Mouse (Mus musculus) induced T-regulatory cell, adult 2 months (primary cell): ENCODE measurements around the gene Serinc2.

ENCODE experiments used
- DNase-seq: peaks from one replicate; pipeline ENCODE4 v3.0.0-alpha.2; 2012; ENCODE audit warnings: low read depth

Serinc2 gene

DNA sequence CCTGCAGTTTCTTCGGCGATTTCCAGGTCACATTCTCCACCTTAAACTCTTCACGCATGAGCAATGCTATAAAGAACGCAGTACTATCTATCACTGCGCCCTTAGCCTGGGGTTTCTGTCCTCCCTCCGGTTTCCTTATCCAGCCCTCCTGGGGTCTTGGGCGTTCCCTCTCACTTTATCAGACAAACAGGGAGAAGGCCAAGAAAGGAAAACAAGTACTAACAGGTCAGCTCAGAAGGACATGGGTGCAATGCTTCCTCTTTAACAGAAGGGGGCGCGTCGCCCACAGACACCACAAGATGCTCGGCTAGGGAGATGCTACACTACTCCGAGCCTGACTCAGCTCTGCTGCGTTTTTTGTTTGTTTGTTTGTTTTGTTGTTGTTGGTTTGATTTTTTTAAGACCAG is 18.1 kb upstream of the Serinc2 start:
- DNase-seq, result peak; percentile 70

DNA sequence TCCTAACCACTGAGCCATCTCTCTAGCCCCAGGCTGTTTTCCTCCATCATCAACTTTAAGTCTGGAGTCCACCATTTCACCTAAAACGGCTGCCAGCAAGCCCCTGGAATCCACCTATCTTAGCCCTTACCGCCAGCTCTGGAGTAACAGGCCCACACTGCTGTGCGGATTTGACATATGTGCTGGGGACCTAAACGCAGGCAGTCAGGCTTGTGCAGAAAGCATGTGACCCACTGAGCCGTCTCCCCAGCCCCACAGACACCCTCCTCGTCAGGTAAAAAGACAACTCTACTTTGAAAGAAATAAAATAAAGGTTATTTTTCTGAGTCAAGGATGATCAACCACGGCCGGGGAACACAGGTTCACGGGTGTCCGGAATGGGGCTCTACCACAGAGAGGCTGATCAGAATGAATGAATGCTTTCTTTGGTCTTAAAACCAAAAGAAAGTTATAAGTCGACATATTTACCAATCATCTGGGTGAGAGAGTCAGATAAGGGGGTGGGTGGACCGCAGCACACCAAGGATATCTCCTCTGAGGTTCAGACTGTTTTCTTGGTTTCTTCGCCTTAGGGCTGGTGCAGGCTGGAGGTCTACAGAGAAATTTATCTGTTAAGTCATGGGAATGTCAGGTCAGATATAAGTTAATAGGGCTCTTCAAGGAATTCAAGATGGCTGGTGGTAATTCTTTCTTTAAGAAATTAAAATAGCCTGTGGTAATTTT is 17.4 kb upstream of the Serinc2 start:
- no peak for DNase-seq

- no peak for DNase-seq
Observed at GRCm38 (mm10) chr4:130295047-130295745, 16.2 kb upstream of the Serinc2 start.

- DNase-seq, result no peak
Observed at GRCm38 (mm10) chr4:130294513-130294912, 15.5 kb upstream of the Serinc2 start.

DNA sequence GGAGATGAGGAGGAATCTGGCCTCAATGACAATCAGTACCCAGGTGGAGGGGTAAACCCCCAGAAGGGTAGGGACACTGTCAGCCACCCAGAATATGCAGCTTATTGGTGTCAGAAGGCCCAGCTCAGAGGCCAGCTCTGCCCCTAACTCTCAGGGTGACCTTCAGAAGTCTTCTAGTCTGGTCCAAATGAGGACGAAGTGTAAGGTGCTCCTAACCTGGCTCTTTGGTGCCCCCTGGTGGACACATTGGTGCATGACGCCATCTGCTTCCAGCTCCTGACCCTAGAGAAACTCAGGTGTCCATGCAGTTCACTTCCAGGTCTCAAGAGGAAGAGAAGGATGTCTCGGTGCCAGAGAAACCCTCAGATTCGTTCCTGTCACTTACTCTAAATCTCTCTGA is 13.3 kb upstream of the Serinc2 start:
- DNase-seq, result peak; percentile 83

GRCm38 (mm10) chr4:130289824-130290223 is 10.8 kb upstream of the Serinc2 start:
- DNase-seq, result no peak

GRCm38 (mm10) chr4:130286531-130286930 is 7.5 kb upstream of the Serinc2 start:
- no peak for DNase-seq

DNA sequence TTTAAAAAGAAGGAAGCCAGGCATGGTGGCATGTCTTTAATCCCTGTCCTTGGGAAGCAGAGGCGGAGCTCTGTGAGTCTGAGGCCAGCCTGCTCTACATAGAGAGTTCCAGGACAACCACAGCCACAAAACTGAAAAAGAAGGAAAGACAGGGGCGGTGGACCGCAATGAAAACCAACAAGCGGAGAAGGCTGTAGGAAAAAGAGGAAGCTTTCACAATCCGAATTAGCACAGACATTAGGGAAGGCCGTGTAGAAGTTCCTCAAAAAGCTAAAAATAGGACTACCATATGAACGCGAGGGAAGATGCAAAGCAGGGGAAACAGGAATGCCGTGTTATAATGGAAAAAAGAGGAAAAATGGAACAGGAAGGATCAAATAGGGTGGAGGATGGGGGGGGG is 4.8 kb upstream of the Serinc2 start:
- no peak for DNase-seq

DNA sequence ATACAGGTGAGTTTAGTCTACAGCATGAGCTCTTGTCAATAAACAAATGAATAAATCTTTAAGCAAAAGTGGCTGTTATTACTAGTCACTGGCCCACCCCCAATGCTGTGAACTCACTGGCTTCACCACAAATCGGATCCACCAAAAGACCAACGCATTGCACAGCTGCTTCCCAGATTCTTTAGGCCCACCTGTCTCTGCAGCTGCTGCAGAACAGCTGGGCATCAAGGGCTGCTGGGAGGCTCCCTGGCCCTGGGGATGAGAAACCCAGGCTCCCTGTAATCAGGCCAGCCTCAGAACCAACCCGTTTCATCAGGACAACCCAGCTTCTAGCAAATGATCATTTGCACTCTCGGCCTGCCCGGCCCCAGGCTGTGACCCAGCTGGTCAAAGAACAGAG is 3.9 kb upstream of the Serinc2 start:
- DNase-seq, result no peak

- no peak for DNase-seq
Observed at GRCm38 (mm10) chr4:130276573-130277176, 2.3 kb downstream of the Serinc2 start.

DNA sequence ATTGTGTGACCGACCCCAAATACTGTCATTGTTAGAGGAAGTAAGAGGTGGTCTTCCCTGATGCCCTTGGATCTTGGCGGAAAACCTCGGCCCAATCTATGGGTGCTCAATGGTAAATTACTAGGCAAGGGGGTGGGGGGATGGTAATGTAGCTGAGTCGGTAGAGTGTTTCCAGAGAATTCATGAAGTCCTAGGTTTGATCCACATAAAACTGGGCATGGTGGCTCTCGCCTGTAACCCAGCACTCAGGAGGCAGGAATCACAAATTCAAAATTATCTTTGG is 3.2 kb downstream of the Serinc2 start:
- no peak for DNase-seq

DNA sequence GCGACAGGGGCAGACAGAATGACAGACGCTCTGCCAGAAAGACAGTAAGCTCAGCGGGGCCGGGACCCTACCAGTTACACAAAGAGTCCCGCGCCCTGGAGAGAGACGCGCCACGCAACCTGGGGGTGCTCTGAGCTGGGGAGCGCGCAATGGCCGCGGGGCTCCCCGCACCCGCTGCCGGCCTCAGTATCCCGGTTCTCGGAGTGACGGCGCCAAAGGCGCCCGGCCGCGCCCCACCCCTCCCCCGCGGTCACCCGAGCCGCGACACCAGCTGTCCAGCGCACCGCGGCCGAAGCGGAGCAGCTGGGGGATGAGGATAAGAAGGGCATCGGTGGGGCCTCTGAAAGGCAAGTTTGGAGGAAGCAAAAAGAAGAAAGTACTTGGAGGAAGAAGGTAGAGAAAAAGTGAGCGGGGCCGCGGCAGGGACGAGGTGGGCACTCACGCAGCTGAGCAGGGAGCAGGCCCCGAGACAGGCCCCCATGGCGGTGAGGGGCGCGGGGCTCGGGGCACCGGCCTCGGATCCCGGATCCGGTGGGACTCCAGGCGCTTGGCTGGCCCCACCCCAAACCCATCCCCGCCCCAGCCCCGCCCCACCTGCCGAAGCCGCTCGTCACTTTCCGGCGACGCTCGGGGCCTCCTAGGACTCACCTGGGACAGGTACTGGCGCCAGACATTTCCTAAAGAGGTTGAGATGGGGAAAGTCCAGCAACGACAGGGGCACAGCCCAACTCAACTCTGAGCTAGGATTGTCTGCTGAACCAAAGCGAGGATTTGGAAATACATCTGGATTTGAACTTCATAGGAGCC is 3.8 kb downstream of the Serinc2 start:
- no peak for DNase-seq

DNA sequence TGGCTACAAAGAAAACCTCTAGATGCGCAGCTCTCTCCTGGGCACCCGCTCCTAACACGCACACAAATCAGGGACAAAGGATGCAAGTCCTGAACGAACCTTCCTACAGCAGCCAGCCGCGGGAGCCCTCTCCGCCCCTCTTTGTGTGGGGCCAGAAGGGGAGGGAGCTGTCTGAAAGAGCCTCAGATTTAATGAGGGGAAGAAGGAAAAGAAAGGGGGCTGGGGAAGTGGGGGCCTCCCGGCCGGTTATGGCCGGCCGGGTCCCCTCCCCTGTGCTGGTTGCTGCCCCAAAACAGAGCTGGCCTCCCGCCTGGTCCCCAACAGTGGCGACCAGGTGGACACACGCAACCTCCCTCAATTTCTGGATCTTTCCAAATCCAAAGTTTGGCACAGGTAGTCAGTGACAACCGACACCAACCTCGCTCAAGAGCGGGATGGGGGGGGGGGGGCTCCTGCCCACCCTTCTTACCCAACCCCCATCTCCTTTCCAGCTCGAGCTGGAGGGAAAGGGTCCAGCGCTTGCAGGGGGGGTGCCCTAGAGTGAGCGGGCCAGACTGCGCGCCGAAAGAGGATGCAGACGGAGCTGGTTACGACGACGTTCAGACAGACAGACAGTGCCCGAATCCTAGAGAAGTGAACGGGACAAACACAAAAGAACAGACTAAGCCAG is 4.5 kb downstream of the Serinc2 start:
- no peak for DNase-seq

GRCm38 (mm10) chr4:130273698-130274345 is 5.2 kb downstream of the Serinc2 start:
- DNase-seq, result no peak

DNA sequence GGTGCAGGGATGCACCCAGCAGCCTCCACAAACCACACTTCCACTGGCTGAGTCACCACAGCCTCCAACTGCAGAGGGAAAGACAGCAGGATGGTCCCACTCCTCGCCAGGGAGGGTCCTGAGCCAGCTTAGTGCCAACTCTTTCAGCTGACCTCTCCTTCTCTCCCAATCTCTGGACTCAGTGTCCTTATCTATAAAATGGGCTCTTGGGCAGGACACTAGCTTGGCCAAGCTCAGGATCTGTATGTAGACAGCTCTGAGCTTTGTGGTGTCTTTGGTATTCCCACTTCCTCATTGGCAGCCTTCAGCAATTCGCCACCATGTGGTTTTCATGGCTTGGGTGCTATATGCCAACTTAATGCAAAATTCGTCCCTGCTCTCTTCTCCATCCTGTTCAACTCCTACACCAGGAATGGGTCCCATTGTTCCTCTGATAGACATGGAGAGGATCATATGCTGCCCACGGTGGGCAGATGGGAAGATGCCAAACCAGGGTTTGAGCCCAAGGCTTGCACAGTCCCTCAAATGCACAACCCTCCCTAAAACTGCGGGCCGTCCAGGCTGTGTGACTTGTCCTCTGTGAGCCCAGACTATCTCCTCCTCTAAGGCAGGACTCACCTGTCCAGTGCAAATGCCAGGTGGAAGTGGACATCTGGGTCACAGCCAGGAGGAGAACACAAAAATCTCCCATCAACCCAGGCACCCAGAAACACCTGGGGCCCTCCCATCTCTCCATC is 8.2 kb downstream of the Serinc2 start:
- no peak for DNase-seq

DNA sequence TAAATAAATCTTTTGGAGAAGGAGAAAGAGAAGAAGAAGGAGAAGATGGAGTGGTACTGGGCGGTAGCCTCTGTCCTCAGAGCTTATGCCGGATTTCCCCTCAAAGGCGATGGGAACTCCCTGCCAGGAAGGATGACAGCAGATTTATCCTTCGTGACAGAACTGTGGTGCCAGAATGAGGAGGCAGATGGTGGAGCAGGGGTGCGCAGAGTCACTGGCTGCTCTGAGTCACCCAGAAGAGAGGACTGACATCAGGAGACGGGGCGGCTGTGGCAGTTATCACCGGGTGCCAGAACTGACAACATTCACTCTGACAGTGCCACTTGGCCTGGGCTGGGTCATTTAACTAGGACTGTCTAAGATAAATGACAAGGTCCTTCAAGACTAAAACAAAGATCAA is 8.9 kb downstream of the Serinc2 start:
- DNase-seq, result no peak

- DNase-seq, result no peak
Observed at GRCm38 (mm10) chr4:130268736-130269135, 10.3 kb downstream of the Serinc2 start.

GRCm38 (mm10) chr4:130267069-130267468 is 11.9 kb downstream of the Serinc2 start:
- DNase-seq, result no peak

- DNase-seq, result peak; percentile 10
Observed at GRCm38 (mm10) chr4:130266601-130267000, 12.4 kb downstream of the Serinc2 start.

- peak; percentile 54 for DNase-seq
Observed at GRCm38 (mm10) chr4:130264698-130265349, 14.2 kb downstream of the Serinc2 start.
